Mouse (Mus musculus) adrenal gland, adult 8-10 months (tissue): Measurements from ENCODE around the gene Cd22. TPM values are rescaled to one million over a fixed set of nuclear protein-coding genes. Genes with fewer than 3 reads are reported as not detected.

Source experiments
- DNase-seq: peaks from one replicate; pipeline ENCODE4 v3.0.0; 2022
- total RNA-seq, 4 experiments: library from RNA; stranded (reverse); gene quantifications; 2 replicates each; pipeline ENCODE4 v1.2.4; 2022

Gene Cd22
- total RNA-seq, 4 experiments from 2014 or later: 1.1 to 2.3 (median 1.5) TPM

DNA sequence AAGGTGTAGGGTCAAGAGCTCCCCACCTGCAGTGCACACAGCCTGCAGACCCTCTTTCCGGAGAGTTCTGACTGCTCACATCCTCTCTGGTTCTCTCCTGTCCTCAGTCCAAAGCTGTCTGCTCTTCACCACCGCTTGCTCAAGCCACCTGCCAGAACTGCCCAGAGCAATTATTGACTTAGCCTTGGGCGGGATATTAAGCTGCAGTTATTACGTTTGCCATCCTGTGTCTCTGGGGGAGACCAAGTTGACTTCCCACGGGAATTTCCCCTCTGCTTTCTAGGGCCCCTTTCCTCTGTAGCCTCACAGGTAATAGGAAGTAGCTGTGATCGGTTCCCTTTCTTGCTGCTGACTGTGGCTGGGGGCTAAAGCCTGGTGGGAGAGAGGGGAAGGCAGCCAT is 60.0 kb downstream of the Cd22 start:
- no peak for DNase-seq

Other genes starting within 250 kb of the Cd22 start
- not detected for gene Etv2, start 244.5 kb downstream of the Cd22 start, total RNA-seq
- gene Rbm42, start 230.0 kb downstream of the Cd22 start, total RNA-seq: 10 to 100 TPM; 76.5 to 93.6 (median 85.1) TPM
- 10 to 100 TPM in 3 of 4 experiments, 1 to 10 TPM in 1; 7.7 to 17.6 (median 12.1) TPM for gene Haus5, start 215.3 kb downstream of the Cd22 start, total RNA-seq
- gene Pmis2, start 208.7 kb downstream of the Cd22 start, total RNA-seq: under 1 TPM in 1 of 4 experiments, not detected in 3; 0.75 TPM
- gene 2200002J24Rik, start 181.4 kb downstream of the Cd22 start, total RNA-seq: 10 to 100 TPM in 1 of 4 experiments, 1 to 10 TPM in 3; 2.5 to 12.3 (median 5.8) TPM
- 10 to 100 TPM in 2 of 4 experiments, 1 to 10 TPM in 2; 2.9 to 15.5 (median 9.4) TPM for gene Atp4a, start 168.1 kb downstream of the Cd22 start, total RNA-seq
- 100 to 1,000 TPM; 179 to 210 (median 202) TPM for gene Tmem147, start 150.8 kb downstream of the Cd22 start, total RNA-seq
- gene Gapdhs, start 136.7 kb downstream of the Cd22 start, total RNA-seq: not detected
- gene Sbsn, start 128.9 kb downstream of the Cd22 start, total RNA-seq: 100 to 1,000 TPM; 213 to 399 (median 309) TPM
- gene Dmkn, start 116.6 kb downstream of the Cd22 start, total RNA-seq: 1 to 10 TPM; 2.7 to 4.6 (median 4.2) TPM
- gene Krtdap, start 92.4 kb downstream of the Cd22 start, total RNA-seq: not detected
- 1 to 10 TPM; 1.6 to 9.0 (median 2.6) TPM for gene Ffar2, start 56.6 kb downstream of the Cd22 start, total RNA-seq
- gene Ffar3, start 24.2 kb downstream of the Cd22 start, total RNA-seq: 1 to 10 TPM in 1 of 4 experiments, under 1 TPM in 3; 0.35 to 1.9 (median 0.75) TPM
- gene Ffar1, start 18.8 kb downstream of the Cd22 start, total RNA-seq: not detected
- 1 to 10 TPM in 1 of 4 experiments, under 1 TPM in 3; 0.32 to 1.3 (median 0.42) TPM for gene Mag, start 34.5 kb upstream of the Cd22 start, total RNA-seq
- gene Hamp2, start 44.3 kb upstream of the Cd22 start, total RNA-seq: 1 to 10 TPM in 3 of 4 experiments, not detected in 1; 1.3 to 4.2 (median 2.6) TPM
- 10 to 100 TPM in 1 of 4 experiments, 1 to 10 TPM in 1, under 1 TPM in 1, not detected in 1; 0.99 to 15.0 (median 1.0) TPM for gene Hamp, start 63.7 kb upstream of the Cd22 start, total RNA-seq
- gene Usf2, start 76.5 kb upstream of the Cd22 start, total RNA-seq: 100 to 1,000 TPM; 116 to 131 (median 127) TPM
- 10 to 100 TPM in 2 of 4 experiments, 1 to 10 TPM in 2; 4.1 to 36.6 (median 13.7) TPM for gene Lsr, start 93.1 kb upstream of the Cd22 start, total RNA-seq
- gene Fam187b, start 93.4 kb upstream of the Cd22 start, total RNA-seq: 1 to 10 TPM in 2 of 4 experiments, under 1 TPM in 2; 0.38 to 2.2 (median 0.84) TPM
- gene Fxyd5, start 162.1 kb upstream of the Cd22 start, total RNA-seq: 10 to 100 TPM; 53.1 to 81.6 (median 58.8) TPM
- 1 to 10 TPM; 2.0 to 4.1 (median 2.3) TPM for gene Fxyd7, start 171.1 kb upstream of the Cd22 start, total RNA-seq
- 100 to 1,000 TPM; 110 to 212 (median 163) TPM for gene Fxyd1, start 176.9 kb upstream of the Cd22 start, total RNA-seq
- 1 to 10 TPM; 2.8 to 8.8 (median 4.2) TPM for gene Lgi4, start 179.0 kb upstream of the Cd22 start, total RNA-seq
- 1 to 10 TPM in 1 of 4 experiments, under 1 TPM in 3; 0.73 to 1.3 (median 0.86) TPM for gene Fxyd3, start 196.4 kb upstream of the Cd22 start, total RNA-seq
- 1 to 10 TPM in 3 of 4 experiments, under 1 TPM in 1; 0.26 to 1.5 (median 1.2) TPM for gene Hpn, start 234.9 kb upstream of the Cd22 start, total RNA-seq
- gene Scn1b, start 246.7 kb upstream of the Cd22 start, total RNA-seq: 10 to 100 TPM; 14.2 to 27.2 (median 18.9) TPM